Mouse (Mus musculus) lung, embryonic 16.5 days (tissue): ENCODE measurements at regions not wholly inside any gene's neighbourhood (a gene's known extent, or its start where the extent isn't known, plus 50 kb on each side); places are given as distances from the start of the nearest gene placed in this dataset.

ENCODE experiments used
- ATAC-seq: fragments of 200-750 bp; cut with Nextera tagmentation; 2 replicates; pipeline ENCODE4 v1.8.0; 2017; ENCODE audit warnings: low read depth, mild to moderate bottlenecking, moderate library complexity
- H3K27ac ChIP-seq: fragments of 300-500 bp; sonication (generic); 2 replicates; pipeline ENCODE4 v1.5.1; 2014; ENCODE audit warnings: mild to moderate bottlenecking, control low read depth, low read length
- H3K27me3 ChIP-seq: fragments of 300-500 bp; sonication (generic); 2 replicates; pipeline ENCODE4 v1.6.1; 2014; ENCODE audit warnings: low read depth, low read length, mixed read lengths; ENCODE audit not compliant: control insufficient read depth, insufficient read depth
- H3K36me3 ChIP-seq: fragments of 300-500 bp; sonication (generic); 2 replicates; pipeline ENCODE4 v1.6.1; 2014; ENCODE audit warnings: low read length; ENCODE audit not compliant: control insufficient read depth, insufficient read depth
- H3K4me1 ChIP-seq: fragments of 300-500 bp; sonication (generic); replicated peaks from 2 replicates; pipeline ENCODE4 v1.6.1; 2014; ENCODE audit warnings: low read length, mixed read lengths; ENCODE audit not compliant: control insufficient read depth, insufficient read depth
- H3K4me2 ChIP-seq: fragments of 300-500 bp; sonication (generic); 2 replicates; pipeline ENCODE4 v1.6.1; 2014; ENCODE audit warnings: low read depth, low read length, control low read depth
- H3K4me3 ChIP-seq: fragments of 300-500 bp; sonication (generic); 2 replicates; pipeline ENCODE4 v1.5.1; 2014; ENCODE audit warnings: mild to moderate bottlenecking, low read length, control low read depth
- H3K9ac ChIP-seq: fragments of 300-500 bp; sonication (generic); 2 replicates; pipeline ENCODE4 v1.6.1; 2014; ENCODE audit warnings: low read length, control low read depth
- H3K9me3 ChIP-seq: fragments of 300-500 bp; sonication (generic); 2 replicates; pipeline ENCODE4 v1.6.1; 2016; ENCODE audit warnings: low read length; ENCODE audit not compliant: control insufficient read depth
- WGBS: fragments of 180-500 bp; shearing (Covaris S2); extraction: QIAGEN DNeasy Blood & Tissue Kit; methylation state at CpG from one replicate; pipeline ENCODE4 v1.1.7; 2014; 5-methylcytosine and 5-hydroxymethylcytosine counted together

DNA sequence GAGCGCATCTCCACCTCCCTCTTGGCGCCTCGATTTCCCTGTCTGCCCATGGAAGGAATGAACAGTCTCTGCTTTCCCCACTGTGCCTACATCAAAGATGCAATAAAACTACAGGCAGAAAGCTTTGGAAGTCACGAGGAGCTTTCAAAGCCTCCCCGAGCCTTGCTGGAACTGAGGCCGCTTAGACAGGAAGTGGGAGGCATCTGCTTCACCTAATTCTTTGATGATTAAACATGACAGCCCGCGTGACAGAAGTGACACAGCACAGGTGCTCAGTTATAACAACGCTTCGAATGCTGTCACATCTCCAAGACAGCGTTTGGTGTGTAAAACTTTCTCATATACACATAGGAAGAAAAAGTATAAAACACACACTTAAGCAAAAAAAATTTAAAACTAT is 85.7 kb downstream of the Asb1 start:
- WGBS: 38% methylated on average over 11 of the region's 11 CpGs
- no peaks in the 10 kb centered on the region for H3K9me3 ChIP-seq
- no peaks in the 10 kb centered on the region for H3K36me3 ChIP-seq
- no peak overlapping the region for H3K4me2 ChIP-seq
- no peak for ATAC-seq
- 0 out of 2 replicates have a peak, but pooled peaks cover 2% of the 10 kb centered on the region for H3K4me1 ChIP-seq
- no peak overlapping the region for H3K4me3 ChIP-seq
- H3K27ac ChIP-seq: no peak overlapping the region
- H3K9ac ChIP-seq: no peak overlapping the region
- no peaks in the 10 kb centered on the region for H3K27me3 ChIP-seq

DNA sequence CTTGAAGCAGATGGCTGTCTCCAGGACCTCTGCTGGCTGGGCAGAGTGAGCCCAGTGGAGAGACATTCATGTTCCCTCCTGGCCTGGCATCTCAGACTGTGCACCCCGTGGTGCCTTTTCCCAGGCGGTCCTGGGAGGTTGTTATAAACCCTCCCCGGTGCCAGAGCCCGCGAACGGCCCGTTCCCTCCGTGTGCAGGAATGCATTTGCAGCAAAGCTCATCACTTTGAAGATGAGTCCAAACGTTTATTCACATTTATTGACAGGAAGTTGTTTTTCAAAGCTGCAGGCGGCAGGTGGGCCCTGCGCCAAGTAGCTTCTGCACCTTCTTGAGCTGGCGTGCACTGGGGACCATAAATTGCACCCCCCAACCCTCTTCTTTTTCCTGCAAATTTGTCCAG is 89.9 kb downstream of the Asb1 start:
- H3K27ac ChIP-seq: no peak overlapping the region
- no peak overlapping the region for H3K9ac ChIP-seq
- no peaks in the 10 kb centered on the region for H3K9me3 ChIP-seq
- H3K4me2 ChIP-seq: no peak overlapping the region
- H3K4me1 ChIP-seq: 0 out of 2 replicates have a peak, but pooled peaks cover 3% of the 10 kb centered on the region
- H3K36me3 ChIP-seq: no peaks in the 10 kb centered on the region
- no peak overlapping the region for H3K4me3 ChIP-seq
- WGBS: 37% methylated on average over 12 of the region's 12 CpGs
- H3K27me3 ChIP-seq: no peaks in the 10 kb centered on the region
- no peak for ATAC-seq

DNA sequence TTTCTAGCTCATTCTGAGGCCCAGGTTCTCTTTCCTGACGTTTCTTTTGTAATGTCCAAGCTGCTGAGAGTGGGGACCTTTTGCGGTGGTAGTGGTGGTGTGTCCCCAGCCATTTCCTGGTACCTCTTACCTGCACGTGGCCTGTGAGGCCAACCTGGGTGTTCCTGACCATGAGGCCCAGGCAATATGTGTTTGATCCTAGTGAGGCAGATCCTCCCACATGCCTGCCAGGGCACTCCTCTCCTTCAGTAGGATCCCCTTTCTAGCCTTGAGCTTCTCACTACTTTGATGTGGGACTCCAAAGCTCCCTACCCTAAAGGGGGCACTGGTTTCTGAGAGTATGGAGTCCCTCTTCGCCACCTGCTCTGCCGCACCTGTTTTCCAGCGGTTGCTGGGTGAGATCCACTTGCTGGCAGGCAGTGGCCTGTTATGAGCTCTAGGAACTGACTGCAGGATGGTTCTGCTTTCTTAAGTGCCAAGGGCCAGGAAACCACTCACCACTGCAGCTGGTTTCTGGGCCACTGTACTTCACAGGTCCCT is 90.6 kb downstream of the Asb1 start:
- Histone ChIP-seq H3K27ac (no peak overlapping the region), H3K4me2 (no peak overlapping the region), H3K4me1 (0 out of 2 replicates have a peak, but pooled peaks cover 3% of the 10 kb centered on the region), H3K4me3 (no peak overlapping the region), H3K9me3 (no peaks in the 10 kb centered on the region), H3K27me3 (no peaks in the 10 kb centered on the region), H3K9ac (no peak overlapping the region), H3K36me3 (no peaks in the 10 kb centered on the region)
- ATAC-seq: no peak
- WGBS: 75% methylated on average over 6 of the region's 6 CpGs

DNA sequence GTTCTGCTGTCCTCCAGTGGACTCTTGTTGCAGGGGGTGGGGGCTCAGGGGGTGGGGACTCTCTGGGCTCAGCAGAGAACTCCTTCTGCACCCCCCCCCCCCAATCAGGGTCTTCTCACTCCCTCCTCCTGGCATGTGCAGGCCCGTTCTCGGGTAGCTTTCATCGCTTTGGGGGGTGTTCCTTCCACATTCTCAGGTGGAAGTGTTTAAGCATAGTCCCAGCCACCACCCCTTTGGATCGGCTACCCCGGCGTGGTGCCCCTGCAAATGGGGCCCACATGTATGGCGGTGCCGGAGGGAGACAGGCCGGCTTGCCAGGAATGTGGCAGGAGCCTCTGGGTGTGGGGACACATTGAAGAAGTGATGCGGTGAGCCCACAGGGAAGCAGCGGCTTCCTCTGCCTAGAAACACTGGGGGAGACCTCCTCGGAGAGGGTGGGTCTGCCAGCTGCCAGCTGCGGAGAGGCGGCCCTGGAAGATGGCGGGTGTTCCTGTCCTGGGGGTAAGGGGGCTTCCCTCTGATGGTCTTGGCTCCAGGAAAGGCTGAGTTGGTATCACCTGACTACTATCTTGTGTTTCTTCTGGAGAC is 92.7 kb downstream of the Asb1 start:
- Histone ChIP-seq H3K9ac (no peak overlapping the region), H3K9me3 (no peaks in the 10 kb centered on the region), H3K4me2 (no peak overlapping the region), H3K27me3 (no peaks in the 10 kb centered on the region), H3K4me1 (0 out of 2 replicates have a peak, but pooled peaks cover 3% of the 10 kb centered on the region), H3K36me3 (no peaks in the 10 kb centered on the region), H3K27ac (no peak overlapping the region), H3K4me3 (no peak overlapping the region)
- ATAC-seq: no peak
- 75% methylated on average over 15 of the region's 15 CpGs for WGBS

DNA sequence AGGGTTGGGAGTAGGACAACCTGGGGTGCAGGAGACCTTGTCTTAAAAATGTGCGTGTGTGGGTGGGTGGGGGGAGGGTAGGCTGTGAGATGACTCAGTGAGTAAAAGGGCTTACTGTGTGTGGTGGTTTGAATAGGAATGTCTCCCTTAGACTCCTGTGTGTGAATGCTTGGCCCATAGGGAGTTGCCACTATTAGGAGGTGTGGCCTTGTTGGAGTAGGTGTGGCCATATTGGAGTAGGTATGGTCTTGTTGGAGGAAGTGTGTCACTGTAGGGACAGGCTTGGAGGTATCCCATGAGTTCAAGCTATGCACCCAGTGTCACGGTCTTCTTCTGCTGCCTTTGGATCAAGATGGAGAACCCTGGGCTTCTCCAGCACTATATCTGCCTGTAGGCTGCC is 96.2 kb downstream of the Asb1 start:
- no peaks in the 10 kb centered on the region for H3K36me3 ChIP-seq
- no peak overlapping the region for H3K4me2 ChIP-seq
- H3K9me3 ChIP-seq: no peaks in the 10 kb centered on the region
- 0 out of 2 replicates have a peak, but pooled peaks cover 3% of the 10 kb centered on the region for H3K4me1 ChIP-seq
- H3K27ac ChIP-seq: no peak overlapping the region
- H3K27me3 ChIP-seq: no peaks in the 10 kb centered on the region
- WGBS: 77% methylated on average over 2 of the region's 2 CpGs
- H3K9ac ChIP-seq: no peak overlapping the region
- ATAC-seq: no peak
- H3K4me3 ChIP-seq: no peak overlapping the region

DNA sequence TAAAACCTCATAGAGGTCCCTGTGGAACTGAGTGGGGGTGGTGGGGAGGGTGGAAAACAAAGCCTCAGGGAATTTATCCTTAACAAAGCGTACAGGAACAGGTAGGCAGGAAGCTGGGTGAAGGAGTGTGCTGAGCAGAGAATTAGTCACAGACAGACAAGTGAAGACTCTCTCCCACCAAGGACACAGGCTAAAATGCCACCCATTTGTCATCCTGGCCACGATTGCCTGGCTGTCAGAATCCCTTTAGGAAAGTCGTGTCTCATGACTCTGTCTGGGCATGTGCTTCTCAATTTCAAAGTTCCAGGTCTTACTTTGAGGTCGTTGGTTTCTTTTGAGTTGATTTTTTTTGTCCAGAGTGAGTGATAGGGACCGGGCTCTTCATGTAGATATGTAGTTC is 100.2 kb downstream of the Asb1 start:
- no peak overlapping the region for H3K4me2 ChIP-seq
- no peak for ATAC-seq
- 46% methylated on average over 5 of the region's 5 CpGs for WGBS
- no peaks in the 10 kb centered on the region for H3K9me3 ChIP-seq
- no peak overlapping the region for H3K9ac ChIP-seq
- no peak overlapping the region for H3K27ac ChIP-seq
- no peaks in the 10 kb centered on the region for H3K27me3 ChIP-seq
- H3K36me3 ChIP-seq: no peaks in the 10 kb centered on the region
- H3K4me3 ChIP-seq: no peak overlapping the region
- H3K4me1 ChIP-seq: no peaks in the 10 kb centered on the region

DNA sequence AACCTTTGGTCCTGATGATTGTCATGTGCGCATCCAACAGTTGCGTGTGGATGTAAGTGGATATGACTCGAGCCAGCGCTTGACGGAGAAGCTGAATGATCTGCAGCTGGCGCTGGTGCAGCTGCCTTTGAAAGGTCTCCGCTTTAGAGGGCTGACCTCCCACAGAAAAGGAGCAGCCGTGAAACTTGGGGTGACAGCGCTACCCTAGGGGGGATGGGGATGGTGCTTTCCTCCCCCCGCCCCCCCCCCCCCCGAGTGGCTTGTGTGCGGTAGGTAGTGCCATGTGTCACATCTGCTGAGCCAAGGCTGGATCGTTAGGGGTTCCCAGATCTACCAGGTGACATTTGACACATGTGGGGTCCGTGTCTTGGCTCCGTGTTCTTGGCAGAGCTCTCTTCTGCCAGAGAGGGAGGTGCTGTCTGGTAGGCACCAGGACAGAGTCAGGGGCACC is 118.7 kb downstream of the Asb1 start:
- Histone ChIP-seq H3K27me3 (no peaks in the 10 kb centered on the region), H3K4me2 (no peak overlapping the region), H3K9me3 (no peaks in the 10 kb centered on the region), H3K4me3 (no peak overlapping the region), H3K27ac (no peak overlapping the region), H3K9ac (no peak overlapping the region), H3K4me1 (no peaks in the 10 kb centered on the region), H3K36me3 (no peaks in the 10 kb centered on the region)
- ATAC-seq: no peak
- 67% methylated on average over 12 of the region's 15 CpGs for WGBS

DNA sequence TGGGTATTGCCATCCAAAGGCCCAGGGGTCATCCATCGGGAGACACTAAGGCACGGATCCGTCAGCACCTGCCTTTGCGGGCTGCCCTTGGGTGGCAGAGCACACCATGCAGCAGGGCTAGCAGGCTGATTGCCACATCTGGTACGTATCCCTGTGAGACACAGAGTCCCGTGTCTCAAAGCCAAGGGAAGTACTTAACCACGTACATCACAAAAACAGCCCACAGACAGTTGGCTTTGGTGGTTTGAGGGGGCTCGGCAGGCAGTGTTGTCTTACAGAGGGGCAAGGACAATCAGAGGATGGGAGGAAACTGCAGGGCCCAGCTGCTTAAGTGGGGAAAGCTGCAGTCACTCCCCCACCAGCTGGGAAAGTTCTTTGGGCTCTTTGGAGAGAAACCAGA is 119.1 kb downstream of the Asb1 start:
- no peak overlapping the region for H3K4me2 ChIP-seq
- H3K4me1 ChIP-seq: no peaks in the 10 kb centered on the region
- no peak overlapping the region for H3K9ac ChIP-seq
- H3K4me3 ChIP-seq: no peak overlapping the region
- H3K27me3 ChIP-seq: no peaks in the 10 kb centered on the region
- H3K36me3 ChIP-seq: no peaks in the 10 kb centered on the region
- 62% methylated on average over 8 of the region's 8 CpGs for WGBS
- H3K9me3 ChIP-seq: no peaks in the 10 kb centered on the region
- no peak for ATAC-seq
- no peak overlapping the region for H3K27ac ChIP-seq

DNA sequence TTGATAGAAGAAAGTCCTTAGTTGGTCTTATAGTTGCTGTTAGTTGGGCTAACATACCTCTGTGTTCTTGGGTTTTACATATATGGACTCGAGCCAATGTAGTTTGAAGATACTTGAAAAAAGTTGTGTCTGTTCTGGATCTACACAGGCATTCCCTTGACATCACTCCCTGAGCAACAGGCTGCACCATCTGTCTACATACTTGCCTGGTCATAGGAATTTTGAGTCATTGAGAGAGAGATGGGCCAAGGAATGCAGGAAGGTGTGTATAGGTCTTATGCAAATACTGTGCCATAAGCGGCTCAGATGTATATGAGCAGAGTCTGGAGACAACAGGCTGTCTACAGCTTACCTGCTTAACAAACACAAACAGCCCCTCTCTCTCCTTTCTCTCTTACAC is 122.9 kb downstream of the Asb1 start:
- Histone ChIP-seq H3K27me3 (no peaks in the 10 kb centered on the region), H3K36me3 (no peaks in the 10 kb centered on the region), H3K9me3 (no peaks in the 10 kb centered on the region), H3K27ac (no peak overlapping the region), H3K4me3 (no peak overlapping the region), H3K4me2 (no peak overlapping the region), H3K9ac (no peak overlapping the region), H3K4me1 (no peaks in the 10 kb centered on the region)
- 82% methylated on average over 2 of the region's 2 CpGs for WGBS
- no peak for ATAC-seq
